Mouse (Mus musculus): ENCODE measurements around the gene Desi2.

GRCm38 (mm10) chr1:178217157-178217556 lies 29.9 kb downstream of the Desi2 start:
- TF ChIP-seq POLR2A (IDR thresholded peaks at IDR 0.05; ENCODE audit: borderline replicate concordance, control insufficient read depth, low read depth, low read length) (no peak), CTCF (IDR thresholded peaks at IDR 0.05; ENCODE audit: control insufficient read depth, insufficient read depth, low read length) (no peak)

Measured in bone marrow, adult 2 months (tissue).